Mouse (Mus musculus) kidney, embryonic 15.5 days (tissue): ENCODE data around the gene Rmnd5b. TPM values are rescaled to one million over a fixed set of nuclear protein-coding genes. Genes with fewer than 3 reads are reported as not detected.
A peak's percentile ranks its signal among the peaks of the same experiment; 100 is the strongest.
"Not testable (repeated sequence)": the region's sequence is repeated elsewhere in the genome, so short reads cannot be mapped to it uniquely, and the experiment has no call there.

ENCODE experiments used
- ATAC-seq: fragments of 200-750 bp; cut with Nextera tagmentation; replicated peaks from 2 replicates; pipeline ENCODE4 v1.8.0; 2017; ENCODE audit warnings: moderate TSS enrichment; ENCODE audit not compliant: low FRiP score
- H3K27ac ChIP-seq: fragments of 300-500 bp; sonication (generic); 2 replicates; pipeline ENCODE4 v1.5.1; 2015; ENCODE audit warnings: mild to moderate bottlenecking, inconsistent platforms
- H3K27me3 ChIP-seq: fragments of 300-500 bp; sonication (generic); 2 replicates; pipeline ENCODE4 v1.6.1; 2015; ENCODE audit warnings: inconsistent platforms
- H3K36me3 ChIP-seq: fragments of 300-500 bp; sonication (generic); 2 replicates; pipeline ENCODE4 v1.6.1; 2015; ENCODE audit warnings: inconsistent platforms
- H3K4me1 ChIP-seq: fragments of 300-500 bp; sonication (generic); 2 replicates; pipeline ENCODE4 v1.6.1; 2015; ENCODE audit warnings: inconsistent platforms
- H3K4me2 ChIP-seq: fragments of 300-500 bp; sonication (generic); 2 replicates; pipeline ENCODE4 v1.6.1; 2015; ENCODE audit warnings: moderate library complexity, mild to moderate bottlenecking, inconsistent platforms
- H3K4me3 ChIP-seq: fragments of 300-500 bp; sonication (generic); replicated peaks from 2 replicates; pipeline ENCODE4 v1.5.1; 2015; ENCODE audit warnings: mild to moderate bottlenecking, inconsistent platforms
- H3K9ac ChIP-seq: fragments of 300-500 bp; sonication (generic); 2 replicates; pipeline ENCODE4 v1.6.1; 2015; ENCODE audit warnings: mild to moderate bottlenecking, inconsistent platforms
- H3K9me3 ChIP-seq: fragments of 300-500 bp; sonication (generic); replicated peaks from 2 replicates; pipeline ENCODE4 v1.6.1; 2016; ENCODE audit warnings: inconsistent platforms
- WGBS: fragments of 180-500 bp; shearing (Covaris S2); methylation state at CpG from one replicate; pipeline ENCODE4 v1.1.7; 2015; ENCODE audit warnings: mixed read lengths; 5-methylcytosine and 5-hydroxymethylcytosine counted together
- polyA plus RNA-seq: library from polyadenylated mRNA; unstranded; fragments of >200 nt; fragmentation: Nextera tagmentation; extraction: Ambion mirVana; gene quantifications from 2 replicates; pipeline ENCODE4 v1.2.1, GENCODE M21; 2015

The Rmnd5b gene
- polyA plus RNA-seq, 1 experiment from 2014 or later = 44.0 TPM

DNA sequence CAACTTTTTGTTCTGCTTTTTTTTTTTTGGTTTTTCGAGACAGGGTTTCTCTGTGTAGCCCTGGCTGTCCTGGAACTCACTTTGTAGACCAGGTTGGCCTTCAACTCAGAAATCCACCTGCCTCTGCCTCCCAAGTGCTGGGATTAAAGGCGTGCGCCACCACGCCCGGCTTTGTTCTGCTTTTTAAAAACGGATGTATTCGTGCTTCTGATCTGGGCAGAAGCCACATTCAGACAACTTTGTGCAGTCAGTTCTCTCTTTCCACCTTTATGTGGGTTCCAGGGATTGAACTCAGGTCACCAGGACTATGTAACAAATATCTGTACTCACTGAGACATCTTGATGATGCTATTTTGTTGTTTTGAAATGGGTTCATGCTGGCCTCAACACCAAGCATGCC, 2.5 kb downstream of the Rmnd5b start:
- H3K4me2 ChIP-seq, H3K9me3 ChIP-seq, H3K27ac ChIP-seq, ATAC-seq, H3K4me3 ChIP-seq, H3K36me3 ChIP-seq, H3K9ac ChIP-seq, H3K27me3 ChIP-seq: not testable (repeated sequence)
- peaks cover 50% of the 10 kb centered on the region for H3K4me1 ChIP-seq
- 94% methylated on average over 7 of the region's 7 CpGs for WGBS

DNA sequence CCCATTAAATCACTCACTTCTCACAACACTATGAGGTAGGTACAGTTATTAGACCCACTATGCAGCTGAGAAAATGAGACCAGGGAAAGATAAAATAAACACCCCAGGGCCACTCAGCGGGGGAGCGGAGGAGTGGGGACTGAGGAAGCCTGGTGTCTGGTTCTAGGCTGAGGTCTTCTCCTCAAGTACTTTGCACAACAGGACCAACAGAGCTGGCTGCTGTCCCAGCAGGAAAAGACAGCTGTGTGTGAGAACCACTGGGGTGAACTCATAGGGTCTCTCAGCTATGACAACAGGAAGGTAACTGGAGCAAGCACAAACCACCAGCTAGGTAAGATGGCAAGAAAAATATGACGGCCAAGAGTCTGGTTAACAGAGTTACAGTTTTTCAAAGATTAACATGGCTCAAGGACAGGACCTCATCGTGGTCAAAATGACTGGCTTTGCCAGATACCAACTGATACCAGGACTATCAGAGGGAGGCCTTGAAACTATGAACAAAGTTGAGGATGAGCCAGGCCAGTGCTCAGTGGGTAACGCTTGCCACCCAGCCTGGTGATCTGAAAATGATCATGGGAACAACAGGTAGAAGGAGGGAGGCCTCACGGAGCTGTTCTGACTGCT, 3.5 kb downstream of the Rmnd5b start:
- Histone ChIP-seq H3K4me2 (no peak overlapping the region), H3K4me1 (peaks cover 42% of the 10 kb centered on the region), H3K27ac (peak overlapping the region; percentile 65), H3K27me3 (no peaks in the 10 kb centered on the region), H3K9me3 (no peaks in the 10 kb centered on the region), H3K9ac (no peak overlapping the region), H3K4me3 (no peak overlapping the region), H3K36me3 (peaks cover 18% of the 10 kb centered on the region)
- peak; percentile 19; the same call in 1 of the 2 replicates for ATAC-seq
- 68% methylated on average over 6 of the region's 6 CpGs for WGBS

GRCm38 (mm10) chr11:51629651-51630314, 5.9 kb downstream of the Rmnd5b start:
- Histone ChIP-seq H3K36me3 (peaks cover 41% of the 10 kb centered on the region), H3K9me3 (no peaks in the 10 kb centered on the region), H3K4me1 (peaks cover 25% of the 10 kb centered on the region), H3K4me2 (no peak overlapping the region), H3K27me3 (no peaks in the 10 kb centered on the region), H3K27ac (no peak overlapping the region), H3K9ac (no peak overlapping the region), H3K4me3 (no peak overlapping the region)
- ATAC-seq = no peak
- WGBS = 81% methylated on average over 15 of the region's 15 CpGs

DNA sequence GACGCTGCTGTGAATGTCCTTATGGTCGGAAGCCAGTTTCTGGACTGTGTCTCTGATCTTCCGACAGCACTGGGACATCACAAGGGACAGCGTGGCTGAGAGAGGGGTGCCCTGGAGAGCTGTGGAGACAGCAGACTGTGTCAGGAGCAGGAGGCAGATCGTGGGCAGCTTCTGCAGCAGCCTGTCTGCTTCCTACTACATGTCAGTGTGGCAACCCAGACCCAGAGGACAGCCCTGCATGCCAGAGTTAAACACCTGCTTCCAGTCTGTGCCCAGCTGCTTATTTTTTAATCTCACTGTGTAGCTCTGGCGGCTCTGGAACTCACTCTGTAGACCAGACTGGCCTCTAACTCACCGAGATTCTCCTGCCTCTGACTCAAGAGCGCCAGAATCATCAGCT, 7.8 kb downstream of the Rmnd5b start:
- no peak overlapping the region for H3K9ac ChIP-seq

GRCm38 (mm10) chr11:51627425-51627824, 8.3 kb downstream of the Rmnd5b start:
- Histone ChIP-seq H3K4me2 (no peak overlapping the region), H3K36me3 (peaks cover 65% of the 10 kb centered on the region), H3K27me3 (no peaks in the 10 kb centered on the region), H3K4me1 (peaks cover 21% of the 10 kb centered on the region), H3K9ac (no peak overlapping the region), H3K4me3 (no peak overlapping the region), H3K27ac (no peak overlapping the region), H3K9me3 (no peaks in the 10 kb centered on the region)
- WGBS = 93% methylated on average over 9 of the region's 9 CpGs
- ATAC-seq = no peak

More for the DNA sequence above, 7.8 kb downstream of the Rmnd5b start:
- no peak overlapping the region for H3K4me3 ChIP-seq
- H3K9me3 ChIP-seq = no peaks in the 10 kb centered on the region
- no peak overlapping the region for H3K27ac ChIP-seq
- no peak for ATAC-seq
- 91% methylated on average over 8 of the region's 8 CpGs for WGBS
- peaks cover 24% of the 10 kb centered on the region for H3K4me1 ChIP-seq
- H3K4me2 ChIP-seq = no peak overlapping the region
- H3K36me3 ChIP-seq = peaks cover 60% of the 10 kb centered on the region
- H3K27me3 ChIP-seq = no peaks in the 10 kb centered on the region

DNA sequence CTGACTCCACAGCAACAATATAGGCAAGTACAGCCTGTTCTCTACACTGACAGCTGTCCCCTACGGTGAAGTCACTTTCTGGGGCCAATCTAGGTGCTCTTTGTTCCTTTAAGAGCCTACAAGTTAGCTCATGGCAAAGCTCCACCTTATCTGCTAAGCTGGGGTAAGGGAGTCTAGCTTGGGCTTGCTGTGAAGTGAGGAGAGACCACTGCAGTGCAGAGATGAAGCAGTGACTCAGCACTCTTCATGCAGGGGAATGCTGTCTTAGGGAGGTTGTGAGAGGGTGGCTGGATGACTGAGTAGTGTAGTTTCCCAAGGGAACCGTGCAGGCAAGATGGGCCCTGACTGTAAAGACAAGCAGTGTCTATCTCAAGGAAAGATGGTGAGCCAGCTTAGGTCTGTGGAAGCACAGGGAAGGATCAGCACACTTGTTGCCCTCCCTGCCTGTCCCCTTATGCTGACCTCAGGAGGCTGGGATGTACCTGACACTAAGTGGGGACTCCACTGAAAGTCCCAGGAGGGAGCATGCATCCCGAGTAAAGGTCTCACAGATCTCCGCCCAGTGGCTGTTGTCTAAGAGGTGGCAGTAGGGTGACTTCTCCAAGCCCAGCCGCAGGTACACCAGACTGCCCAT, 10.4 kb downstream of the Rmnd5b start:
- Histone ChIP-seq H3K9ac (no peak overlapping the region), H3K4me1 (peaks cover 19% of the 10 kb centered on the region), H3K27me3 (no peaks in the 10 kb centered on the region), H3K9me3 (no peaks in the 10 kb centered on the region), H3K4me2 (no peak overlapping the region), H3K36me3 (peaks cover 79% of the 10 kb centered on the region), H3K27ac (no peak overlapping the region), H3K4me3 (no peak overlapping the region)
- no peak for ATAC-seq
- WGBS = 79% methylated on average over 5 of the region's 5 CpGs

- H3K36me3 ChIP-seq = peaks cover 69% of the 10 kb centered on the region
- 90% methylated on average over 7 of the region's 7 CpGs for WGBS
Measured at GRCm38 (mm10) chr11:51622971-51623491, 12.7 kb downstream of the Rmnd5b start.

GRCm38 (mm10) chr11:51621776-51622175, 13.9 kb downstream of the Rmnd5b start:
- peaks cover 56% of the 10 kb centered on the region for H3K36me3 ChIP-seq
- no peak overlapping the region for H3K9ac ChIP-seq
- no peak for ATAC-seq
- no peaks in the 10 kb centered on the region for H3K9me3 ChIP-seq
- no peaks in the 10 kb centered on the region for H3K27me3 ChIP-seq
- no peak overlapping the region for H3K4me2 ChIP-seq
- H3K4me1 ChIP-seq = peaks cover 22% of the 10 kb centered on the region
- H3K27ac ChIP-seq = no peak overlapping the region
- 96% methylated on average over 2 of the region's 2 CpGs for WGBS
- no peak overlapping the region for H3K4me3 ChIP-seq

More at GRCm38 (mm10) chr11:51622971-51623491, 12.7 kb downstream of the Rmnd5b start:
- Histone ChIP-seq H3K27me3 (no peaks in the 10 kb centered on the region), H3K9me3 (no peaks in the 10 kb centered on the region), H3K4me1 (peaks cover 22% of the 10 kb centered on the region), H3K4me2 (no peak overlapping the region), H3K4me3 (no peak overlapping the region), H3K9ac (no peak overlapping the region), H3K27ac (no peak overlapping the region)
- no peak for ATAC-seq

DNA sequence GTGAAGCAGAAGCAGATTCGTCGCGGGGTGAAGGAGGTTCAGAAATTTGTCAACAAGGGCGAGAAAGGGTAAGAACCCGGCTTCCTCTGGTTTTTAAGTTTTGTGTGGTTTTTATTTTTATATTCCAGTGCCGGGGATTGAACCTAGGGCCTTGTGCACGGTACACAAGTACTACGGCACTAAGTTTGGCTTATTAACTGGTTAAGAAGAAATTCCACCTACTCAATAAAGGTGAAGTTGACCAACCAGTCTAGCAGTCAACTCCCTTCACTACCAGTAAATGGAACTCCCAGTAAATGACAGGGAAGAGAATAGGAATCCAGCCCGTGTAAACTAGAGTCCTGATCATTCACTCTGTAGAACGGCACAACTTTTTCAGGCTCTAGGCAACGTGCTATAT, 15.6 kb downstream of the Rmnd5b start:
- H3K4me3 ChIP-seq = peak overlapping the region; percentile 61
- peaks cover 32% of the 10 kb centered on the region for H3K4me1 ChIP-seq
- 2% methylated on average over 11 of the region's 11 CpGs for WGBS
- no peaks in the 10 kb centered on the region for H3K27me3 ChIP-seq
- peaks cover 40% of the 10 kb centered on the region for H3K36me3 ChIP-seq
- peak overlapping the region; percentile 46 for H3K27ac ChIP-seq
- peak overlapping the region; percentile 65 for H3K4me2 ChIP-seq
- no peaks in the 10 kb centered on the region for H3K9me3 ChIP-seq
- ATAC-seq = no peak
- peak overlapping the region; percentile 58 for H3K9ac ChIP-seq

DNA sequence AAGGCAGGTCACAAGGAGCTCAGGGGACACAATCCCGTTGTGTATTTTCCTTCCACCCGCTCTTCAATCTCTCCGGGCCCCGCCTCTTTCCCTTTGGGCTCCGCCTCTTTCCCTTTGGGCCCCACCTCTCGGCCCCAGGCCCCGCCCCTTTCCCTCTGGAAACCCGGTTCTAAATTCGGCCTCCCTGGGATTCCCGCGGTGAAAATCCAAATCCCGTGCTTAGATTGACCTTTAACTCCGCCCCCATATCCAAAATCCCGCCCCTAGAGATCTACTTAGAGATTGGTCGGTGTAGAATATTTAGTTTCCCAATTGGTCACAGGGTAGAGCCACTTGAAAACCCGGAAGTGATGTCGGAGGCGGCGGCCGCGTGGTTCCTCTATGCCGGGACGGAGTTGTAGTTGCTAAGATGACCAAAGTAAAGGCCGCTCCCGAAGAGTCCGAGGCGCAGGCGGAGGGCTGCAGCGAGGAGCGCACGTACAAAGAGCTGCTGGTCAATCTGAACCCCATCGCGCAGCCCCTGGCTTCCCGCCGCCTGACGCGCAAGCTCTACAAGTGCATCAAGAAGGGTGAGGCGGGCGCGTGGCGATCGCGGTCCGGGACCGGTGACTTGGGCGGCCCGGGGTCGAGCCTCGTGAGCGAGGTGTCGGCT, 16.2 kb downstream of the Rmnd5b start, which contains the start of gene Nhp2:
Gene Nhp2 (plus strand): TSS at position 327 of the 652 bp plus-strand sequence.
- Histone ChIP-seq H3K9ac (peak within 1 kb of the TSS; percentile 58), H3K36me3 (peaks cover 35% of the 10 kb centered on the region), H3K27ac (peak within 1 kb of the TSS; percentile 46), H3K4me1 (peaks cover 37% of the 10 kb centered on the region), H3K9me3 (no peaks in the 10 kb centered on the region), H3K4me3 (peak within 1 kb of the TSS; percentile 61), H3K27me3 (no peaks in the 10 kb centered on the region), H3K4me2 (peak within 1 kb of the TSS; percentile 65)
- peak; percentile 93 for ATAC-seq
- WGBS = under 1% methylated on average over 51 of the region's 51 CpGs

DNA sequence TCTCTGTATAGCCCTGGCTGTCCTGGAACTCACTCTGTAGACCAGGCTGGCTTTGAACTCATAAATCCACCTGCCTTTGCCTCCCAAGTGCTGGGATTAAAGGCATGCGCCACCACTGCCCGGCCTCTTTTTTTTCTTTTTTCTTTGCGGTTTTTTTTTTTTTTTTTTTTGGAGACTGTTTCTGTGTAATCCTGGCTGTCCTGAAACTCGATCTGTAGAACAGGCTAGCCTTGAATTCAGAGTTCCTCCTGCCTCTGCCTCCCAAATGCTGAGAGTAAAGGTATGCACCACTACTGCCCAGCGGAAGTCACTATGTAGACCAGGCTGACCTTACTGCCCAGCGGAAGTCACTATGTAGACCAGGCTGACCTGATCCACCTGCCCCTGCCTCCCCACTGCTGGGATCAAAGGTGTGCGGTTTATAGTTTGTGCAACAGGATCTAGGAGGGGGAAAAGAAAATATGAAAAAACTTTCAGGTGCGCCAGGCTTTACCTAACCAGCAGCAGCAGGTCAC, 16.7 kb downstream of the Rmnd5b start:
- no peak overlapping the region for H3K27ac ChIP-seq

More for the DNA sequence above, 16.7 kb downstream of the Rmnd5b start:
- Histone ChIP-seq H3K4me3 (peak overlapping the region; percentile 61), H3K4me2 (peak overlapping the region; percentile 65), H3K27me3 (no peaks in the 10 kb centered on the region), H3K9me3 (no peaks in the 10 kb centered on the region), H3K4me1 (peaks cover 39% of the 10 kb centered on the region), H3K36me3 (peaks cover 29% of the 10 kb centered on the region), H3K9ac (no peak overlapping the region)
- peak; percentile 57; the same call in 1 of the 2 replicates for ATAC-seq
- 57% methylated on average over 8 of the region's 8 CpGs for WGBS
